Mouse (Mus musculus): ENCODE measurements around the gene Rbm38. TPM values are rescaled to one million over a fixed set of nuclear protein-coding genes. Genes with fewer than 3 reads are reported as not detected.
A peak's percentile ranks its signal among the peaks of the same experiment; 100 is the strongest.

The Rbm38 gene
- polyA plus RNA-seq, 1 experiment from 2014 or later, result 45.8 TPM

DNA sequence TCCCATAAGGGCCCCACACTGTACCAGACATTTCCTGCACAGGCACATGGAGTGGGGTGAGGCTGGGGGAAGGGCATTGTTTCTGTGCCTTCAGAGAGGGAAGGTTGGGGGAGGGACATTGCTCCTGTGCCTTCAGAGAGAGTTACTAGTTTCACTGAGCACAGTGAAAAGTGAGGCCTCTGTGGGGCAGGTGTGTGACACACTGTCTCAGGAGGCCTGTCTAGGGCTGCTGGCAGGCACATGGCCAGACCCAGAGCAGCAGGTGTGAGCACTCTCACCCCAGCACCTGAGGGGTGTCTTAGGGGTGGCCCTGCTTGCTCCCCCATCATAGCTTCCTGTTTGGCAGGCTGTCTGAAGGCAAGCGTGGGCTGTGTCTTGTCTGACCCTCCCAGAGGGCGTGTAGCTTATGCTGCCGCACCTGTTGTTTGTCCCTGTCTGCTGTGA, 6.4 kb downstream of the Rbm38 start:
- ATAC-seq (ENCODE audit: insufficient read depth) (no peak), DNase-seq (peak; percentile 40)
- Histone ChIP-seq H3K27me3 (ENCODE audit: insufficient read depth, low read length) (no peaks in the 10 kb centered on the region), H3K9ac (peak overlapping the region; percentile 34), H3K36me3 (ENCODE audit: insufficient read depth) (peaks cover 67% of the 10 kb centered on the region), H3K9me3 (ENCODE audit: low read depth, low read length) (no peaks in the 10 kb centered on the region), H3K27ac (ENCODE audit: low read depth) (peak overlapping the region; percentile 70), H3K4me3 (ENCODE audit: low read depth, low read length) (peak overlapping the region; percentile 4; the same call in 1 of the 2 replicates), H3K4me1 (ENCODE audit: insufficient read depth) (peaks cover 27% of the 10 kb centered on the region; the same call in 1 of the 2 replicates), H3K4me2 (peak overlapping the region; percentile 90)
- 62% methylated on average over 3 of the region's 3 CpGs for WGBS
- no peak for TF ChIP-seq CTCF (IDR thresholded peaks at IDR 0.05; ENCODE audit: low read depth)

DNA sequence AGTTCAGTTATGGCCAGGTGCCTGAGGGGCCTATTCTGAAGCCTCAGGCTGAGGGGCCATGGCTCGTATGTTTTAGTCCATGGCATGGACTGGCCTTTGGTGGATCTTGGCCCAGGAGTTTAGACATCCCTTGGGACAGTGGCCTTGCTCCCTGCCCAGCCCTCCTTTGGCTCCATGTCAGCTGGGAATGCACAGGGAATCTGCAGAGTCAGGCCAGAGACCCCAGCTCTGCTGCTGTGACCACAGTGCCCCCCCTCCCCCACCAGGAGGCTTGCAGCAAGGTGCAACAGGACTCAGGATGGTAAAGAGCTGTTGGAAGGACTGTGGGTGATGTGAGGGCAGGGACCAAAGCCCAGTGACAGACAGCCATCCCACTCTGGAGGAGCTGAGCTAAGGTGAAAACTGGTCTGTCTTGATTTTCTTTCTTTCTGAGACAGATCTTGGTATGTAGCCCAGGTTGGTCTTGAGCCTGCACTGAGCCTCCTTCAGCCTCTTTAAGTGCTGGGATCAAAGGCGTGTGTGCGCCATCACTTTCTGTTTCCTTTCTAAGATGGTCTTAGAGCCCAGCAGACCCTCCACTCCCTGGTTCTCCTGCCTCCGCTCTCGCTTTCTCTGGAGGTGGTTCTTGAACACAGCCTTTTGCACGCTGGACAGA, 7.0 kb downstream of the Rbm38 start:
- ATAC-seq (ENCODE audit: insufficient read depth) (peak; percentile 12; the same call in 1 of the 2 replicates), DNase-seq (peak; percentile 49)
- Histone ChIP-seq H3K4me1 (ENCODE audit: insufficient read depth) (peaks cover 27% of the 10 kb centered on the region; the same call in 1 of the 2 replicates), H3K9ac (peak overlapping the region; percentile 8; the same call in 1 of the 2 replicates), H3K27ac (ENCODE audit: low read depth) (peak overlapping the region; percentile 70; the same call in 1 of the 2 replicates), H3K27me3 (ENCODE audit: insufficient read depth, low read length) (no peaks in the 10 kb centered on the region), H3K4me3 (ENCODE audit: low read depth, low read length) (no peak overlapping the region), H3K36me3 (ENCODE audit: insufficient read depth) (peaks cover 72% of the 10 kb centered on the region), H3K4me2 (peak overlapping the region; percentile 90), H3K9me3 (ENCODE audit: low read depth, low read length) (no peaks in the 10 kb centered on the region)
- TF ChIP-seq CTCF (IDR thresholded peaks at IDR 0.05; ENCODE audit: low read depth), result no peak
- WGBS, result 68% methylated on average over 6 of the region's 6 CpGs

DNA sequence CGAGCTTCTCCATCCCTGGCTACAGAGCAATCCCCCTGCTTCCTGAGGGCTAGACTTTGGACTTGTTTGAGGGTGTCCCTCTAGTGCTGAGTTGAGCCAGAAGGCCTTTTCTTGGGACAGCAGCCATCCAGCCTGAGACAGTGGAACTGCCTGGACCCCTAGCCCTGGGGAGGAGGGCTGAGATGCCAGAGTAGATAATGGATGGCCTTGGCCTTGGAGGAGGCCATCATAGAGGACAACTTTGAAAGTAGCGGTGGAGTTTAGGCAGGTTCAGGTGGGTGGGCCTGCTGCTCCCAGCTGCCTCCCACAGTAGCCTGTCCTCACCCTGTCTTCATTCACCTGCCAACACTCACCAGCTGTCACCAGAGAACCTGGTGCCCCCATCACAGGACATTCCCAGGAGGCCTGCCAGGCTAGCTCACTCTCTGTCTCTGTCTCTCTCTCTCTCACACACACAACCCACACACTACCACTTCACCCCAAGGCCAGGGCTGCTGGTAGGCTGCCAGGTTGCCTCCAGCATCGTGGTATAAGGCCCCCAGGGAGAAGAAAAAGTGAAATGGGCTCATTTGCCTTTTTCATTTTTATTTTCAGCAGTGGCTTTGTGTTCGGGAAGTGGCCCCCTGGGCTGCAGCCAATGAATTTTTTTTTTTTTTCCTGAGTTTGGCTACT, 7.7 kb downstream of the Rbm38 start:
- H3K27ac ChIP-seq (ENCODE audit: low read depth), result peak overlapping the region; percentile 70; the same call in 1 of the 2 replicates

DNA sequence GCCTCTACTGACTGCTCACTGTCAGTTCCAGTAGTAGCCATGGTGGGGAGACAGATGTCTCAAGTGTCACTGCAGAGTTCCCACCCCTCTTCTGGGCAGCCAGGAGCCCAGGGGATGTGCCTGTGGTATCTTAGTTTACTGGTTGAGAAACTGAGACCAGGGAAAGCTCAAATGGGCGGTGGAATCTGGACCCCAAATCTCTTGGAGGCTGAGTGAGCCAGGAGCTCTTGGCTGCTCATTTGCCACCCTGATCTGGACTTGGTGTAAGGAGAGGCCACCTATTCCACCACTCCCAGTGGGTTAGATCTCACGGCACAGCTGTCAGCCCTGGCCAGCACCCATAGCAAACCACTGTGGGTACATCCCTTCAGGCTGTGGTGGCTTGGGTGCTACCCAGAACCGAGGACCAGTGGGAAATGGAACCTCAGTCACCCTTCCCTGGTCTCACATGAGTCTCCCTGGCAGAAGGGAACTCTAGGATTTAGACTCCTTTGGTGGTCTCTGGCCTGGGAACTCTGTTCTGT, 8.3 kb downstream of the Rbm38 start:
- no peak overlapping the region for H3K9ac ChIP-seq
- peaks cover 83% of the 10 kb centered on the region for H3K36me3 ChIP-seq (ENCODE audit: insufficient read depth)
- no peak for ATAC-seq (ENCODE audit: insufficient read depth)
- H3K9me3 ChIP-seq (ENCODE audit: low read depth, low read length), result no peaks in the 10 kb centered on the region
- peaks cover 17% of the 10 kb centered on the region; the same call in 1 of the 2 replicates for H3K4me1 ChIP-seq (ENCODE audit: insufficient read depth)
- H3K27me3 ChIP-seq (ENCODE audit: insufficient read depth, low read length), result no peaks in the 10 kb centered on the region
- H3K27ac ChIP-seq (ENCODE audit: low read depth), result no peak overlapping the region
- no peak overlapping the region for H3K4me3 ChIP-seq (ENCODE audit: low read depth, low read length)
- H3K4me2 ChIP-seq, result no peak overlapping the region
- no peak for TF ChIP-seq CTCF (IDR thresholded peaks at IDR 0.05; ENCODE audit: low read depth)
- DNase-seq, result no peak
- WGBS, result 86% methylated on average over 3 of the region's 3 CpGs

More for the DNA sequence above, 7.7 kb downstream of the Rbm38 start:
- Histone ChIP-seq H3K4me1 (ENCODE audit: insufficient read depth) (peaks cover 22% of the 10 kb centered on the region; the same call in 1 of the 2 replicates), H3K27me3 (ENCODE audit: insufficient read depth, low read length) (no peaks in the 10 kb centered on the region), H3K4me3 (ENCODE audit: low read depth, low read length) (no peak overlapping the region), H3K9me3 (ENCODE audit: low read depth, low read length) (no peaks in the 10 kb centered on the region), H3K9ac (peak overlapping the region; percentile 8; the same call in 1 of the 2 replicates), H3K4me2 (peak overlapping the region; percentile 15; the same call in 1 of the 2 replicates), H3K36me3 (ENCODE audit: insufficient read depth) (peaks cover 79% of the 10 kb centered on the region)
- no peak for TF ChIP-seq CTCF (IDR thresholded peaks at IDR 0.05; ENCODE audit: low read depth)
- DNase-seq (peak; percentile 17), ATAC-seq (ENCODE audit: insufficient read depth) (no peak)
- 57% methylated on average over 4 of the region's 4 CpGs for WGBS

DNA sequence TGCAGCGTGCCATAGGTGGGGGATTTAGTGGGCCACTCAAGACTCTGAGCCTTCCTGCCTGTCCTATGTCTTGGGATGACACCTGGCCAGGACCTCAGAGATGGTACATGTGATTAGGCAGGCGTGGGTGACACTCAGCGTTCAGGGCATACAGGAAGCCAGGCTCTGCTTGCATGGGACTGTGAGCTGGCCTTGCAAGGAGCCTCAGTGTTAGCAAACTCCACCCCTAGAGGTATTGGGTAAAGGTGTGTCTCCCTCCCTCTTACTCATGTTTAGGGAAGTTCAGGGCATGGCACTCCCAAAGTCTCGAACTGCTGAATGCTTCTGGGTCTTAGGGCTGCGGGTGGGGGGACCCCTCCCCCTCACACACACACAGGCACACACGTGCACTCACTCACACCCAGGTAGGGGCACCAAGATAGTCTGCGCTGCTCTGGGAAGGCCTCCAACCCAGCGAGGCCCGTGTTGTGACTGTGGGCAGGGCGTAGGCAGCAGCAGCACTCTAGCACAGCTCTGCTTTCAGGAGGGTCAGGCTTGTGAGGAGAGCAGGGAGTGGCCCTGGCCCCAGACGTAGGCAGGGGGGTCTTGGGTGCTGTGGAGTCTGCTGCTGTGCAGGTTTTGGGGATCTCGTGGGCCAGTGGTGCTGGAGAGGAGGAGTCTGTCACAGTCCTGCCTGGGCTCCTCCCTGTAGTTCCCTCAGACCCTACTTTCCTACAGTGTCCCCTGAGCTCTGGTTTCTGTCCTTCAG, 10.5 kb downstream of the Rbm38 start:
- H3K4me2 ChIP-seq, result no peak overlapping the region
- peaks cover 15% of the 10 kb centered on the region; the same call in 1 of the 2 replicates for H3K4me1 ChIP-seq (ENCODE audit: insufficient read depth)
- WGBS, result 66% methylated on average over 12 of the region's 12 CpGs
- H3K36me3 ChIP-seq (ENCODE audit: insufficient read depth), result peaks cover 87% of the 10 kb centered on the region
- DNase-seq (no peak), ATAC-seq (ENCODE audit: insufficient read depth) (no peak)
- H3K4me3 ChIP-seq (ENCODE audit: low read depth, low read length), result no peak overlapping the region
- no peaks in the 10 kb centered on the region for H3K9me3 ChIP-seq (ENCODE audit: low read depth, low read length)
- no peak overlapping the region for H3K9ac ChIP-seq
- H3K27ac ChIP-seq (ENCODE audit: low read depth), result no peak overlapping the region
- no peak for TF ChIP-seq CTCF (IDR thresholded peaks at IDR 0.05; ENCODE audit: low read depth)
- no peaks in the 10 kb centered on the region for H3K27me3 ChIP-seq (ENCODE audit: insufficient read depth, low read length)

DNA sequence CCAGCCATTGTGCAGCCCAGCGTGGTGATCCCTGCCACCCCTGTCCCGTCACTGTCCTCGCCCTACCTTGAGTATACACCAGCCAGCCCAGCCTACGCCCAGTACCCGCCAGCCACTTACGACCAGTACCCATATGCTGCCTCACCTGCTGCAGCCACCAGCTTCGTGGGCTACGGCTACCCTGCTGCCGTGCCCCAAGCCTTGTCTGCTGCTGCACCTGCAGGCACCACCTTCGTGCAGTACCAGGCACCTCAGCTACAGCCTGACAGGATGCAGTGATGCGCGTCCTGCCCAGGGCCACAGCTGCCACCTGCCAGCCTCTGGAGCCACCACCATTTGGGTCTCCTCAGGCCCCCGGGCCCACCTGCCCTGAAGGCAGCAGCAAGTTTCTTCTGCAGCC, 13.2 kb downstream of the Rbm38 start:
- H3K4me1 ChIP-seq (ENCODE audit: insufficient read depth), result no peaks in the 10 kb centered on the region
- TF ChIP-seq CTCF (IDR thresholded peaks at IDR 0.05; ENCODE audit: low read depth), result no peak
- H3K36me3 ChIP-seq (ENCODE audit: insufficient read depth), result peaks cover 64% of the 10 kb centered on the region
- 96% methylated on average over 13 of the region's 13 CpGs for WGBS
- H3K9ac ChIP-seq, result no peak overlapping the region
- H3K4me2 ChIP-seq, result no peak overlapping the region
- H3K27ac ChIP-seq (ENCODE audit: low read depth), result no peak overlapping the region; the same call in 1 of the 2 replicates
- H3K27me3 ChIP-seq (ENCODE audit: insufficient read depth, low read length), result no peaks in the 10 kb centered on the region
- DNase-seq (no peak), ATAC-seq (ENCODE audit: insufficient read depth) (no peak)
- H3K9me3 ChIP-seq (ENCODE audit: low read depth, low read length), result no peaks in the 10 kb centered on the region
- no peak overlapping the region for H3K4me3 ChIP-seq (ENCODE audit: low read depth, low read length)
